Mouse (Mus musculus) liver, postnatal 0 days (tissue): Measurements from ENCODE around the gene Gpha2. TPM values are rescaled to one million over a fixed set of nuclear protein-coding genes. Genes with fewer than 3 reads are reported as not detected.

ENCODE experiments used
- ATAC-seq: fragments of 200-750 bp; cut with Nextera tagmentation; 2 replicates; pipeline ENCODE4 v1.8.0; 2017; ENCODE audit warnings: mild to moderate bottlenecking, moderate library complexity
- DNase-seq: peaks from one replicate; pipeline ENCODE4 v3.0.0-alpha.2; 2016
- H3K27ac ChIP-seq: fragments of 300-500 bp; sonication (generic); 2 replicates; pipeline ENCODE4 v1.5.1; 2014; ENCODE audit warnings: antibody characterized with exemption, moderate library complexity, mild to moderate bottlenecking, low read depth
- H3K27me3 ChIP-seq: fragments of 300-500 bp; sonication (generic); 2 replicates; pipeline ENCODE4 v1.6.1; 2014; ENCODE audit warnings: low read length, control low read depth, mixed read lengths; ENCODE audit not compliant: insufficient read depth
- H3K36me3 ChIP-seq: fragments of 300-500 bp; sonication (generic); replicated peaks from 2 replicates; pipeline ENCODE4 v1.6.1; 2014; ENCODE audit warnings: mild to moderate bottlenecking, control low read depth, low read length, moderate library complexity, mixed read lengths; ENCODE audit not compliant: insufficient read depth
- H3K4me1 ChIP-seq: fragments of 300-500 bp; sonication (generic); 2 replicates; pipeline ENCODE4 v1.6.1; 2014; ENCODE audit warnings: antibody characterized with exemption, mild to moderate bottlenecking, control low read depth; ENCODE audit not compliant: insufficient read depth
- H3K4me2 ChIP-seq: fragments of 300-500 bp; sonication (generic); 2 replicates; pipeline ENCODE4 v1.6.1; 2014; ENCODE audit warnings: low read depth, mild to moderate bottlenecking, low read length, moderate library complexity, mixed read lengths
- H3K4me3 ChIP-seq: fragments of 300-500 bp; sonication (generic); 2 replicates; pipeline ENCODE4 v1.5.1; 2014; ENCODE audit warnings: low read depth, low read length
- H3K9ac ChIP-seq: fragments of 300-500 bp; sonication (generic); replicated peaks from 2 replicates; pipeline ENCODE4 v1.6.1; 2014; ENCODE audit warnings: mild to moderate bottlenecking, moderate library complexity
- H3K9me3 ChIP-seq: fragments of 300-500 bp; sonication (generic); 2 replicates; pipeline ENCODE4 v1.6.1; 2016; ENCODE audit warnings: mild to moderate bottlenecking, control low read depth, low read length, mixed read lengths
- CTCF ChIP-seq: sonication (generic); IDR thresholded peaks from 2 replicates; pipeline ENCODE4 v1.5.1; 2016; ENCODE audit warnings: antibody characterized with exemption, low read depth
- EP300 ChIP-seq: IDR thresholded peaks from 2 replicates; pipeline ENCODE4 v1.6.1; 2016; ENCODE audit warnings: antibody characterized with exemption, low read depth, mild to moderate bottlenecking
- WGBS: fragments of 180-500 bp; shearing (Covaris S2); extraction: QIAGEN DNeasy Blood & Tissue Kit; methylation state at CpG from one replicate; pipeline ENCODE4 v1.1.7; 2014; ENCODE audit not compliant: insufficient replicate concordance; 5-methylcytosine and 5-hydroxymethylcytosine counted together
- polyA plus RNA-seq: library from polyadenylated mRNA; unstranded; fragments of >200 nt; fragmentation: Nextera tagmentation; extraction: Ambion mirVana; gene quantifications from 2 replicates; pipeline ENCODE4 v1.2.1, GENCODE M21; 2015

Gene Gpha2
- polyA plus RNA-seq, 1 experiment from 2014 or later, result not detected

- Histone ChIP-seq H3K4me2 (no peak overlapping the region), H3K9ac (no peak overlapping the region), H3K36me3 (no peaks in the 10 kb centered on the region), H3K27me3 (no peaks in the 10 kb centered on the region), H3K9me3 (no peaks in the 10 kb centered on the region), H3K4me3 (no peak overlapping the region), H3K27ac (no peak overlapping the region), H3K4me1 (no peaks in the 10 kb centered on the region)
- no peak for TF ChIP-seq EP300
- no peak for TF ChIP-seq CTCF
- ATAC-seq (no peak), DNase-seq (no peak)
- 47% methylated on average over 6 of the region's 6 CpGs for WGBS
Measured at GRCm38 (mm10) chr19:6216046-6216705, 10.0 kb upstream of the Gpha2 start.

- no peak for ATAC-seq
- H3K27ac ChIP-seq, result no peak overlapping the region
- DNase-seq, result no peak
- WGBS, result 61% methylated on average over 6 of the region's 6 CpGs
- H3K4me3 ChIP-seq, result no peak overlapping the region
- no peaks in the 10 kb centered on the region for H3K36me3 ChIP-seq
- H3K4me2 ChIP-seq, result no peak overlapping the region
- H3K9me3 ChIP-seq, result no peaks in the 10 kb centered on the region
- H3K4me1 ChIP-seq, result no peaks in the 10 kb centered on the region
- no peak overlapping the region for H3K9ac ChIP-seq
- no peaks in the 10 kb centered on the region for H3K27me3 ChIP-seq
- TF ChIP-seq EP300 (no peak), CTCF (no peak)
Measured at GRCm38 (mm10) chr19:6218606-6219005, 7.6 kb upstream of the Gpha2 start.

- WGBS, result 92% methylated on average over 14 of the region's 14 CpGs
- no peak for TF ChIP-seq CTCF
- no peak for TF ChIP-seq EP300
- DNase-seq (peak; percentile 12), ATAC-seq (no peak)
- H3K4me2 ChIP-seq, result no peak overlapping the region
- H3K4me3 ChIP-seq, result no peak overlapping the region
- no peak overlapping the region for H3K27ac ChIP-seq
- H3K27me3 ChIP-seq, result no peaks in the 10 kb centered on the region
- no peaks in the 10 kb centered on the region; the same call in 1 of the 2 replicates for H3K36me3 ChIP-seq
- H3K4me1 ChIP-seq, result no peaks in the 10 kb centered on the region
- no peaks in the 10 kb centered on the region for H3K9me3 ChIP-seq
- no peak overlapping the region for H3K9ac ChIP-seq
Measured at GRCm38 (mm10) chr19:6226763-6227162, 583 bp downstream of the Gpha2 start.

- Histone ChIP-seq H3K9ac (no peak overlapping the region), H3K9me3 (no peaks in the 10 kb centered on the region), H3K4me3 (no peak overlapping the region), H3K36me3 (no peaks in the 10 kb centered on the region; the same call in 1 of the 2 replicates), H3K4me2 (no peak overlapping the region), H3K27me3 (no peaks in the 10 kb centered on the region), H3K4me1 (no peaks in the 10 kb centered on the region), H3K27ac (no peak overlapping the region)
- DNase-seq, result no peak
- ATAC-seq, result no peak
- WGBS, result 84% methylated on average over 4 of the region's 4 CpGs
- TF ChIP-seq CTCF (no peak), EP300 (no peak)
Measured at GRCm38 (mm10) chr19:6227864-6228263, 1.7 kb downstream of the Gpha2 start.

GRCm38 (mm10) chr19:6230411-6230810, 4.2 kb downstream of the Gpha2 start:
- Histone ChIP-seq H3K9me3 (no peaks in the 10 kb centered on the region), H3K27me3 (no peaks in the 10 kb centered on the region), H3K4me1 (peaks cover 10% of the 10 kb centered on the region), H3K9ac (no peak overlapping the region), H3K36me3 (no peaks in the 10 kb centered on the region; the same call in 1 of the 2 replicates), H3K4me2 (no peak overlapping the region), H3K4me3 (no peak overlapping the region), H3K27ac (no peak overlapping the region)
- TF ChIP-seq EP300 (no peak), CTCF (no peak)
- WGBS, result 88% methylated on average over 4 of the region's 4 CpGs
- ATAC-seq (no peak), DNase-seq (no peak)

DNA sequence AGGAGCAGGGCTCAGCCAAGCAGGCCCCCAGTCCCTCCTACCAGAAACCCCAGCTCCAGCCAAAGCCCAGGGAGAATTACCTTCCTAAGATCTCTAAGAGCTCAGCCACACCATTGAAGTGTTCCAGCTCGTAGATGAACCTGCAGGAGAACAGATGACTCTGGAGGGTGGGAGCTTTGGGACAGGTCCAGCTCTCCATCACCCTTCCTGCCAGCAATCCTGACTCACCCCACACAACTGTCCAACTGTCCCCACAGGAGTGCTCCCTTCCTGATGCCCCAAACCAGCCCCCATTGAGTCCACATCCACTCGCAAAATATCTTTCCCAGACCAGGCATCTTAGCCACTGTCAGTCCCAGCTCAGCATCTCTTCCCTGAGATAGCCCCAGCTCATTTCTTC, 4.9 kb downstream of the Gpha2 start:
- Histone ChIP-seq H3K4me1 (peaks cover 10% of the 10 kb centered on the region), H3K4me2 (no peak overlapping the region), H3K9me3 (no peaks in the 10 kb centered on the region), H3K9ac (no peak overlapping the region), H3K36me3 (no peaks in the 10 kb centered on the region; the same call in 1 of the 2 replicates), H3K4me3 (no peak overlapping the region), H3K27ac (no peak overlapping the region), H3K27me3 (no peaks in the 10 kb centered on the region)
- 77% methylated on average over 2 of the region's 2 CpGs for WGBS
- no peak for DNase-seq
- ATAC-seq, result no peak
- TF ChIP-seq EP300 (no peak), CTCF (no peak)
